Mouse (Mus musculus): Measurements from ENCODE around the gene Pkm.

Pkm gene

DNA sequence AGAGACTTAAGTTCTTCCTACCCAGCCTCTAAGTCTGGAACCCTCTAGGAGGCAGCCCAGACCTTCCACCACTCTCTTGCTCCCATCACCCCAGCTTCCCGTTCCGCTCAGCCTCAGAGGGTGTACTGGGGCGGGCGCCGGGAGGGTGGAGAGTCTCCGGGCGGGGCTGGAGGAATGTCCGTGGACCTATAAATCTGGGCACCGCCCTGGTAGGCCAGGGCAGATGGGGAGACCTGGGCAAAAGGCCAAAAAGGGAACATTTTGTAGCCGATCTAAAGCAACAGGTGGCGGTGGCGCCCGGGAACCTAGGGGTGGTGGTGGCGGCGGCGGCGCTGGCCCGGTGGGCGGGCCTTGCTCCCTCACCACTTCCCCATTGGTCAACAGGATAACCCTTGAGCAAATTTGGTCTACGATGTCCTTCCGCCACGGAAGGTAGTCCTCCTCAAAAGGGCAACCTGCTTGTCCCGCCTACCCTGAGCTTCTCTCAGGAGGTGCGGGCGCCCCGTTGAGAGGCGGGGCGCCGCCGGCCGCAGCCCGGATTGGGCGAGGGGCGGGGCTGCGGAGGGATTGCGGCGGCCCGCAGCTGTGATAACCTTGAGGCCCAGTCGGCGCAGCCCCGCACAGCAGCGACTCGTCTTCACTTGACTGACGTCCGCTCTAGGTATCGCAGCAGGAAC is at the start of gene Pkm:
Gene Pkm (plus strand): TSS at position 411 of the 677 bp plus-strand sequence.
- peak; percentile 99 for DNase-seq (ENCODE audit: low spot score)

- DNase-seq (ENCODE audit: low spot score) = no peak
These were observed 45.2 kb upstream of the Pkm start for GRCm38 (mm10) chr9:59610950-59611349.

DNA sequence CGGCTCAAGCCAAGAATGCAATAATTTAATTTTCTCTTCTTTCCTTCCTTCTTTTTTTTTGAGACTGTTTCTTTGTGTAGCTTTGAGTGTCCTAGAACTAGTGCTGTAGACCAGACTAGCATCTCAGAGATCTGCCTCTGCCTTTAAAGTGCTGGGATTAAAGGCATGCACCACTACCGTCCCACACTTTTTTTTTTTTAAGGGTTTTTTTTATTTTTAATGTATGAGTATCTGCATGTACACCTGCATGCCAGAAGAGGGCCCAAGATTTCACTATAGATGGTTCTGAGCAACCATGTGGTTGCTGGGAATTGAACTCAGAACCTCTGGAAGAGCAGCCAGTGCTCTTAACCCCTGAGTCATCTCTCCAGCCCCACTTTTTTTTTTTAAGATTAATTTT is 40.4 kb upstream of the Pkm start:
- no peak for DNase-seq (ENCODE audit: low spot score)

- peak; percentile 98 for DNase-seq (ENCODE audit: low spot score)
These were observed 39.4 kb upstream of the Pkm start, which contains the start of gene Parp6 for GRCm38 (mm10) chr9:59616622-59617306. TSS of gene Parp6 (plus strand) at chr9:59617284.

GRCm38 (mm10) chr9:59617307-59617973 is 38.7 kb upstream of the Pkm start:
- peak; percentile 64 for DNase-seq (ENCODE audit: low spot score)

GRCm38 (mm10) chr9:59638372-59638771 is 17.8 kb upstream of the Pkm start:
- DNase-seq (ENCODE audit: low spot score) = no peak

GRCm38 (mm10) chr9:59639936-59640335 is 16.2 kb upstream of the Pkm start:
- no peak for DNase-seq (ENCODE audit: low spot score)

GRCm38 (mm10) chr9:59641320-59641719 is 14.8 kb upstream of the Pkm start:
- no peak for DNase-seq (ENCODE audit: low spot score)

DNA sequence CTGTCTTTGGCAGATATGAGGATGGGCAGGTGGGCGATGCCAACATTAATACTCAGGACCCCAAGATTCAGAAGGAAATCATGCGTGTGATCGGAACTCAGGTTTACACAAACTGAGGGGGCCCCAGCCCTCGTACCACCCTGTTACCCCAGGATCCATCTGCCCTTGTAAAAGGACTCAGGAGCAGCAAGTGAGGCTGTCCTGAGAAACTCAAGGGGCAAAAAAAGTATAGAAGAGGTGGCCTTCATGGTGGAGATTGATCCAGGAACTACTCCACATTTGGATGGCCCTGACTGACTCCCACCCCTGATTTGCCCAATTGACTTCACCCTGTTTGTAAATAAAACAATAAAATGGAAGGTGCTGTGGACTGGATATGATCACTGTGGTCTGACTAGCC is 6.3 kb upstream of the Pkm start:
- no peak for DNase-seq (ENCODE audit: low spot score)

DNA sequence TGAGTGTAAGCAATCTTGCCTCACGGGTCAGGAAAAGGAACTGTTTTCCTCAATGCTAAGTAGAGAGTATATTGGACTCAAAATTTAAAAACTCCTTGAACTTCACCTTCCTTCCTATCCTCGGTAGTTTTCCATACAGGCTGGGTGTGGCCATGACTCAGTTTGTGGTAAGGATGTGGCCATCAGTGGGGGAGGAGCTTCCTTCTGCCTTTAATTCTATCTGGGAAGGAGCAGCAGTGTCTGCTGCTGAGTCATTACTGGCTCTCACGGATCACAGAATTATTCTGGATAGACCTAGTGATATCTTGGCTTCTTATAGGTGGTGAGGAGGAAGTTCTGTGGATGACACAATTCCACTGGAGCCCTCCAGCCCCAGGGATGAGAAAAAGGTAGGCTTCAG is 2.8 kb upstream of the Pkm start:
- DNase-seq (ENCODE audit: low spot score) = no peak

DNA sequence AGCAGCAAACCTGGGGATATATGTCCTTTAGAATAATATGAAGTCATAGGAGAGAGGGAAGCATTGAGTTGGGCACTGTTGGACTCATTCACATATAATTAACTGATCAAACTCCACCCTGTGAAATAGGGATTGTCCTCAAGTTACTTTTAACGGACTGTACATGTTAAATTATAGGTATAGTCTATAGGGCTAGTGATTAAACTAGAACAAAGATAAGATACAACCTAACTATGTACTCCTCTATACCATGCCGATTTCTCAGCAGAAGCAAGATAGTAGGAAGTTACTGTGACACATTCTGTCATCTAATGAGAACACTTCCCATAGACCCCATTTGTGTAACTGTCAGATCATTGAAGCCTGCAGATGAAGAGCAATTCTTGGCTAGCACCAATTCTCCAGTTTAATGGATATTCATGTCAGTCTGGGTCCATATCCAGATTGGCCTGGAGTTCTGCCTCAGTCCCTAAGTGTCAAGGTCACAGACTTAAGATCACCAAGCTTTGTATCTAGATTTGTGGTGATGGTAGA is 1.7 kb upstream of the Pkm start:
- DNase-seq (ENCODE audit: low spot score) = no peak

DNA sequence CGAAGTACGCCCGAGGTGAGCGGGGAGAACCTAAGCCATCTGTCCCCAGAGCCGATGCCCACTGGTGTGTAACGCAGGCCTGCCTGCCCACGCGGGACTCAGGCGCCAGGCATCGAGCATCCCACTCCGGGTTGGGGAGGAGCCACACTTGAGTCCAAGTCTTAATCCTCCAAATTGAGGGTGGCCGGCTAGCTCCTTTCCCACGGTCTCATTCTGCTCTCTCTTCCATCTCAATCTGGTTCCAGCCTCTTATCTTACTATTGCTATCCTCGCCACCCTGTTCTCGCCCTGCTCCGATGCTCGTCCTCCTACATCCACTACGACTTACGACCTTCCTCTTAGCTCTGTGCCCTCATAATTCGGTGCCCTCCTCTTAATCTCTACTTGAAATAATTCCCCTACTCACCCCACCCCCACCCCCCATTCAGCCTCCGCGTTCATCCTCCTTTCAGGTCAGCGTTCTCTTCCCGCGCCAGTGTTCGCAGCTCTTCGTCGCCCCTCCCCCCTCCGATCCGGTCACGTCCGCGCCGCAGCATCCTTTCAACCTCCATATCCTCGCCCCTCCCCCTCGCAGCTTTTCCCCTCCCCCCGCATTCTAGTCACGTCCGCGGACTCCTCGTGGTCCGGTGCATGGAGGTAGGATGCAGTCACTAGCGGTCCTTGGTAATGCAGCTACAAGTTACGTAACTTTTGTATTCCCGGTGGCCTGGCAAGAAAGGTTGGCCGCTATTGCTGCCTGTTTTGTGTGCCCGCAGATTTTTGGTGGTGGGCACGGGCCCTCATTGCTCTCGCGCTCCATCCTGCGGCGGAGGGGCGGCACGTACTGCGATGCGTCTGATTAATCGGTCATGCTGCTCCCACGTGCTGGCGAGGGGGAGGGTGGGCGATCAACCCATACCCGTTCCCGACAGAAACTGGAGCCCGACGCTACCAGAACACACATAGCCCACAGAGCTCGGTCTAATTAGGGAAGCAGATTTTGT is 758 bp downstream of the Pkm start:
- peak; percentile 96 for DNase-seq (ENCODE audit: low spot score)

- DNase-seq (ENCODE audit: low spot score) = peak; percentile 50
These were observed 2.0 kb downstream of the Pkm start for GRCm38 (mm10) chr9:59658146-59658545.

GRCm38 (mm10) chr9:59659036-59660026 is 3.2 kb downstream of the Pkm start:
- DNase-seq (ENCODE audit: low spot score) = peak; percentile 96

DNA sequence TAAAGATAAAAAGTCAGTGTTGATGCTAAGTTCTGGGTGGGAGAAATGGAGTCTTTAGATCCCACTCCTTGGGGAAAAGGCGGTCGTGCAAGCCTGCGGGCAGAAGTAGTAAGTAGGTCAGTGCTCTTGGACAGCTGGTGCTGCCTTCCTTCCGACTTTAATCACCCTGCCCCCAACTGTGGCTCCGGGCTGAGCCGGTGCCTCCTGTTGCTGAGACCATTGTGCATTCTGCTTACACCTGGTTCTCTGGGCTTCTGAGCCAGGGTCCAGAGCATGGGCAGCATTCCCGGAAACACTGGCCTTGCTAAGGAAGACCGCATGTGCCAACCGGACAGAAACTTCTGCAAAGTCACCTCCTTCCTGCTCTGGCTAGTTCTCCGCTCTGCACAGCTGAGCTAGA is 4.3 kb downstream of the Pkm start:
- no peak for DNase-seq (ENCODE audit: low spot score)

GRCm38 (mm10) chr9:59661298-59661975 is 5.3 kb downstream of the Pkm start:
- no peak for DNase-seq (ENCODE audit: low spot score)

DNA sequence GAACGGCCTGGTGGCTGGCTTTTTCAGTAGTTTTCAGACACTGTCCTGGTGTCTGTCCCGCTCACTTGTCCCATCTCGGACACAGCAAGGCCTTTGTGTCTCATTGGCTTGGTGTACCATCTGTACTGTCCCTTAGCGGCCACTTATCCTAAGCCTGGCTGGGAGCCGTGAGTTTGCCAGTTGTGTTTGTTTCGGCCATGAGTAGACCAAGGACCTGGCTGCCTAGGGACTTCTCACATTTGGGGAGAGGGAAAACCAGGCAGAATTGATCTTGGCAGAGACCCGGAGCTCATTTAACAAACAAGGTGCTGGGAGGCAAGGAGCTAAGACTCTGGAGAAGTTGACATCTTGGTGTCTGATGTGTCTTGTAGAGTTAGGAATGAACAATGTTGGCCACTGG is 7.1 kb downstream of the Pkm start:
- no peak for DNase-seq (ENCODE audit: low spot score)

- DNase-seq (ENCODE audit: low spot score) = no peak
These were observed 7.8 kb downstream of the Pkm start for GRCm38 (mm10) chr9:59663957-59664356.

DNA sequence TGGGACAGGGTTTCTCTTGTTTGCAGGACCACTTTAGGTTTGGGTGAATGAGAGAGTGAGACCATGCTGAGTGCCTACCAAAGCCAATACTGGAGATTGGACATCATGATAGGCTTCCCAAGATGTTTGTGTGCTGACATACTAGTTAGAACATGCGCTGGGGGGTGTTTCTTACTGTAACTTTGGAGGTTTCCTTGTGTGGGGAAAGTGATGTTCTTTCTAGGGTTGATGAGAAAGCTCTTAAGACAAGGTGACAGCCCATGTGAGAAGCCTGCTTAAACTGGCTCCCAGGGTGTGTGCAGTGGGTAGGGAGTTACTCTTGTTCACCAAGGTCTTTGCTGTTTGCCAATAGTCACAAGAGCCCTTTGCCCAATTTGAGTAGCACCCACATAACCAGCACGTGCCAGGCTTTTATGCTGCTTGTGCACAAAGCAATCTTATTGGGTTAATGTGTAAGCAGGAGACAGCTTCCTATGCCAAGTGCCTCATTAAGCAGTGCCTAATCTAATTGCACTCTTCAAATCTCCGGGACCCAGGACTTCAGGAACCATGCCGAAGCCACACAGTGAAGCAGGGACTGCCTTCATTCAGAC is 8.6 kb downstream of the Pkm start:
- DNase-seq (ENCODE audit: low spot score) = no peak
